Mouse (Mus musculus) embryonic facial prominence, embryonic 12.5 days (tissue): ENCODE data around the gene Gabbr2. TPM values are rescaled to one million over a fixed set of nuclear protein-coding genes. Genes with fewer than 3 reads are reported as not detected.

Source experiments
- ATAC-seq: fragments of 200-750 bp; cut with Nextera tagmentation; 2 replicates; pipeline ENCODE4 v1.8.0; 2017; ENCODE audit not compliant: insufficient number of reproducible peaks, insufficient read depth, low FRiP score, low TSS enrichment
- H3K27ac ChIP-seq: fragments of 300-500 bp; sonication (generic); 2 replicates; pipeline ENCODE4 v1.5.1; 2016; ENCODE audit warnings: mild to moderate bottlenecking
- H3K27me3 ChIP-seq: fragments of 300-500 bp; sonication (generic); 2 replicates; pipeline ENCODE4 v1.6.1; 2016; ENCODE audit warnings: mild to moderate bottlenecking, moderate library complexity
- H3K36me3 ChIP-seq: fragments of 300-500 bp; sonication (generic); 2 replicates; pipeline ENCODE4 v1.6.1; 2016; ENCODE audit warnings: mild to moderate bottlenecking
- H3K4me1 ChIP-seq: fragments of 300-500 bp; sonication (generic); 2 replicates; pipeline ENCODE4 v1.6.1; 2016
- H3K4me2 ChIP-seq: fragments of 300-500 bp; sonication (generic); replicated peaks from 2 replicates; pipeline ENCODE4 v1.6.1; 2016; ENCODE audit warnings: mild to moderate bottlenecking, moderate library complexity
- H3K4me3 ChIP-seq: fragments of 300-500 bp; sonication (generic); 2 replicates; pipeline ENCODE4 v1.5.1; 2016; ENCODE audit warnings: mild to moderate bottlenecking
- H3K9ac ChIP-seq: fragments of 300-500 bp; sonication (generic); 2 replicates; pipeline ENCODE4 v1.6.1; 2016; ENCODE audit warnings: mild to moderate bottlenecking, moderate library complexity
- H3K9me3 ChIP-seq: fragments of 300-500 bp; sonication (generic); 2 replicates; pipeline ENCODE4 v1.6.1; 2016; ENCODE audit warnings: mild to moderate bottlenecking, moderate library complexity
- WGBS: fragments of 180-500 bp; shearing (Covaris S2); methylation state at CpG from one replicate; pipeline ENCODE4 v1.1.7; 2016; 5-methylcytosine and 5-hydroxymethylcytosine counted together
- polyA plus RNA-seq: library from polyadenylated mRNA; unstranded; fragments of >200 nt; fragmentation: Nextera tagmentation; extraction: Ambion mirVana; gene quantifications from 2 replicates; pipeline ENCODE4 v1.2.1, GENCODE M21; 2016

Gene Gabbr2
- polyA plus RNA-seq, 1 experiment from 2014 or later, result 0.35 TPM

GRCm38 (mm10) chr4:46956966-46957365, 34.7 kb downstream of the Gabbr2 start:
- H3K9ac ChIP-seq, result no peak overlapping the region

GRCm38 (mm10) chr4:46953021-46953420, 38.7 kb downstream of the Gabbr2 start:
- H3K9ac ChIP-seq, result no peak overlapping the region
- H3K4me3 ChIP-seq, result no peak overlapping the region
- ATAC-seq, result no peak
- H3K36me3 ChIP-seq, result no peaks in the 10 kb centered on the region
- no peaks in the 10 kb centered on the region for H3K27me3 ChIP-seq
- H3K4me1 ChIP-seq, result no peaks in the 10 kb centered on the region
- 86% methylated on average over 7 of the region's 7 CpGs for WGBS
- H3K9me3 ChIP-seq, result no peaks in the 10 kb centered on the region
- H3K27ac ChIP-seq, result no peak overlapping the region
- H3K4me2 ChIP-seq, result no peak overlapping the region

More at GRCm38 (mm10) chr4:46956966-46957365, 34.7 kb downstream of the Gabbr2 start:
- WGBS, result 70% methylated on average over 4 of the region's 4 CpGs
- Histone ChIP-seq H3K4me1 (no peaks in the 10 kb centered on the region), H3K27ac (no peak overlapping the region), H3K27me3 (no peaks in the 10 kb centered on the region), H3K36me3 (no peaks in the 10 kb centered on the region), H3K4me3 (no peak overlapping the region), H3K4me2 (no peak overlapping the region), H3K9me3 (no peaks in the 10 kb centered on the region)
- ATAC-seq, result no peak

GRCm38 (mm10) chr4:46952562-46952961, 39.1 kb downstream of the Gabbr2 start:
- Histone ChIP-seq H3K9ac (no peak overlapping the region), H3K4me3 (no peak overlapping the region), H3K4me2 (no peak overlapping the region), H3K36me3 (no peaks in the 10 kb centered on the region), H3K27ac (no peak overlapping the region), H3K4me1 (no peaks in the 10 kb centered on the region), H3K9me3 (no peaks in the 10 kb centered on the region), H3K27me3 (no peaks in the 10 kb centered on the region)
- no peak for ATAC-seq
- 79% methylated on average over 4 of the region's 4 CpGs for WGBS

GRCm38 (mm10) chr4:46934291-46934690, 57.4 kb downstream of the Gabbr2 start:
- Histone ChIP-seq H3K9me3 (no peaks in the 10 kb centered on the region), H3K9ac (no peak overlapping the region), H3K27ac (no peak overlapping the region), H3K36me3 (no peaks in the 10 kb centered on the region), H3K4me2 (no peak overlapping the region), H3K4me3 (no peak overlapping the region), H3K27me3 (no peaks in the 10 kb centered on the region), H3K4me1 (no peaks in the 10 kb centered on the region)
- WGBS, result 70% methylated on average over 3 of the region's 3 CpGs
- no peak for ATAC-seq

- ATAC-seq, result no peak
- H3K36me3 ChIP-seq, result no peaks in the 10 kb centered on the region
- H3K9ac ChIP-seq, result no peak overlapping the region
- H3K27ac ChIP-seq, result no peak overlapping the region
- no peak overlapping the region for H3K4me2 ChIP-seq
- WGBS, result 60% methylated on average over 2 of the region's 2 CpGs
- no peak overlapping the region for H3K4me3 ChIP-seq
- no peaks in the 10 kb centered on the region for H3K4me1 ChIP-seq
- H3K9me3 ChIP-seq, result no peaks in the 10 kb centered on the region
- H3K27me3 ChIP-seq, result no peaks in the 10 kb centered on the region
Observed at GRCm38 (mm10) chr4:46933590-46933989, 58.1 kb downstream of the Gabbr2 start.

GRCm38 (mm10) chr4:46931706-46932397, 59.8 kb downstream of the Gabbr2 start:
- H3K9me3 ChIP-seq, result no peaks in the 10 kb centered on the region
- H3K27me3 ChIP-seq, result no peaks in the 10 kb centered on the region
- no peak for ATAC-seq
- no peak overlapping the region for H3K9ac ChIP-seq
- H3K36me3 ChIP-seq, result no peaks in the 10 kb centered on the region
- no peak overlapping the region for H3K4me3 ChIP-seq
- no peak overlapping the region for H3K27ac ChIP-seq
- WGBS, result 56% methylated on average over 9 of the region's 9 CpGs
- H3K4me1 ChIP-seq, result no peaks in the 10 kb centered on the region
- H3K4me2 ChIP-seq, result no peak overlapping the region

GRCm38 (mm10) chr4:46928112-46928511, 63.6 kb downstream of the Gabbr2 start:
- H3K27ac ChIP-seq, result no peak overlapping the region
- H3K36me3 ChIP-seq, result no peaks in the 10 kb centered on the region
- no peaks in the 10 kb centered on the region for H3K4me1 ChIP-seq
- WGBS, result 68% methylated on average over 3 of the region's 3 CpGs
- H3K9me3 ChIP-seq, result no peaks in the 10 kb centered on the region
- ATAC-seq, result no peak
- H3K4me3 ChIP-seq, result no peak overlapping the region
- no peak overlapping the region for H3K4me2 ChIP-seq
- no peaks in the 10 kb centered on the region for H3K27me3 ChIP-seq
- no peak overlapping the region for H3K9ac ChIP-seq

GRCm38 (mm10) chr4:46919144-46919543, 72.5 kb downstream of the Gabbr2 start:
- Histone ChIP-seq H3K4me2 (no peak overlapping the region), H3K27ac (no peak overlapping the region), H3K4me3 (no peak overlapping the region), H3K9ac (no peak overlapping the region), H3K27me3 (no peaks in the 10 kb centered on the region), H3K36me3 (no peaks in the 10 kb centered on the region), H3K9me3 (no peaks in the 10 kb centered on the region), H3K4me1 (no peaks in the 10 kb centered on the region)
- WGBS, result 57% methylated on average over 8 of the region's 8 CpGs
- no peak for ATAC-seq

- H3K9ac ChIP-seq, result no peak overlapping the region
- H3K27me3 ChIP-seq, result no peaks in the 10 kb centered on the region
- H3K4me1 ChIP-seq, result no peaks in the 10 kb centered on the region
- H3K9me3 ChIP-seq, result no peaks in the 10 kb centered on the region
- H3K4me2 ChIP-seq, result no peak overlapping the region
- no peak for ATAC-seq
- no peak overlapping the region for H3K27ac ChIP-seq
- no peak overlapping the region for H3K4me3 ChIP-seq
- no peaks in the 10 kb centered on the region for H3K36me3 ChIP-seq
- WGBS, result 84% methylated on average over 6 of the region's 6 CpGs
Observed at GRCm38 (mm10) chr4:46916786-46917185, 74.9 kb downstream of the Gabbr2 start.

- 83% methylated on average over 12 of the region's 12 CpGs for WGBS
- Histone ChIP-seq H3K27ac (no peak overlapping the region), H3K4me3 (no peak overlapping the region), H3K9me3 (no peaks in the 10 kb centered on the region), H3K36me3 (no peaks in the 10 kb centered on the region), H3K4me2 (no peak overlapping the region), H3K4me1 (no peaks in the 10 kb centered on the region), H3K9ac (no peak overlapping the region), H3K27me3 (no peaks in the 10 kb centered on the region)
- ATAC-seq, result no peak
Observed at GRCm38 (mm10) chr4:46915934-46916333, 75.7 kb downstream of the Gabbr2 start.

- H3K27me3 ChIP-seq, result no peaks in the 10 kb centered on the region
- ATAC-seq, result no peak
- H3K4me1 ChIP-seq, result no peaks in the 10 kb centered on the region
- H3K4me2 ChIP-seq, result no peak overlapping the region
- no peak overlapping the region for H3K9ac ChIP-seq
- H3K4me3 ChIP-seq, result no peak overlapping the region
- H3K36me3 ChIP-seq, result no peaks in the 10 kb centered on the region
- no peaks in the 10 kb centered on the region for H3K9me3 ChIP-seq
- WGBS, result 81% methylated on average over 14 of the region's 14 CpGs
- no peak overlapping the region for H3K27ac ChIP-seq
Observed at GRCm38 (mm10) chr4:46915476-46915875, 76.2 kb downstream of the Gabbr2 start.

GRCm38 (mm10) chr4:46914606-46915005, 77.1 kb downstream of the Gabbr2 start:
- Histone ChIP-seq H3K27me3 (no peaks in the 10 kb centered on the region), H3K9me3 (no peaks in the 10 kb centered on the region), H3K36me3 (no peaks in the 10 kb centered on the region), H3K4me3 (no peak overlapping the region), H3K4me1 (no peaks in the 10 kb centered on the region), H3K27ac (no peak overlapping the region), H3K9ac (no peak overlapping the region), H3K4me2 (no peak overlapping the region)
- 92% methylated on average over 6 of the region's 6 CpGs for WGBS
- ATAC-seq, result no peak
